Mouse (Mus musculus) embryonic facial prominence, embryonic 14.5 days (tissue): ENCODE data around the gene Smyd1. TPM values are rescaled to one million over a fixed set of nuclear protein-coding genes. Genes with fewer than 3 reads are reported as not detected.

Experiments used
- ATAC-seq: fragments of 200-750 bp; cut with Nextera tagmentation; 2 replicates; pipeline ENCODE4 v1.8.0; 2017; ENCODE audit warnings: low read depth, moderate number of reproducible peaks, moderate TSS enrichment
- DNase-seq: peaks from one replicate; pipeline ENCODE4 v3.0.0-alpha.2; 2015; ENCODE audit warnings: low spot score
- H3K27ac ChIP-seq: fragments of 300-500 bp; sonication (generic); replicated peaks from 2 replicates; pipeline ENCODE4 v1.5.1; 2014; ENCODE audit warnings: low read depth, mild to moderate bottlenecking, low read length, moderate library complexity
- H3K27me3 ChIP-seq: fragments of 300-500 bp; sonication (generic); replicated peaks from 2 replicates; pipeline ENCODE4 v1.6.1; 2014; ENCODE audit warnings: low read length; ENCODE audit not compliant: control insufficient read depth, insufficient read depth
- H3K36me3 ChIP-seq: fragments of 300-500 bp; sonication (generic); 2 replicates; pipeline ENCODE4 v1.6.1; 2014; ENCODE audit warnings: low read length, mixed read lengths; ENCODE audit not compliant: control insufficient read depth, insufficient read depth
- H3K4me1 ChIP-seq: fragments of 300-500 bp; sonication (generic); 2 replicates; pipeline ENCODE4 v1.6.1; 2014; ENCODE audit warnings: antibody characterized with exemption, low read length; ENCODE audit not compliant: control insufficient read depth, insufficient read depth
- H3K4me2 ChIP-seq: fragments of 300-500 bp; sonication (generic); 2 replicates; pipeline ENCODE4 v1.6.1; 2014; ENCODE audit warnings: low read depth, mild to moderate bottlenecking, low read length, moderate library complexity, mixed read lengths
- H3K4me3 ChIP-seq: fragments of 300-500 bp; sonication (generic); 2 replicates; pipeline ENCODE4 v1.5.1; 2014; ENCODE audit warnings: low read depth, mild to moderate bottlenecking, low read length
- H3K9ac ChIP-seq: fragments of 300-500 bp; sonication (generic); 2 replicates; pipeline ENCODE4 v1.6.1; 2014; ENCODE audit warnings: low read depth, mild to moderate bottlenecking, low read length, moderate library complexity, mixed read lengths
- H3K9me3 ChIP-seq: fragments of 300-500 bp; sonication (generic); 2 replicates; pipeline ENCODE4 v1.6.1; 2016; ENCODE audit warnings: low read length; ENCODE audit not compliant: control insufficient read depth
- WGBS: fragments of 180-500 bp; shearing (Covaris S2); extraction: QIAGEN DNeasy Blood & Tissue Kit; methylation state at CpG from one replicate; pipeline ENCODE4 v1.1.7; 2014; 5-methylcytosine and 5-hydroxymethylcytosine counted together
- microRNA-seq: library from miRNA; unstranded; fragments of <30 nt; microRNA quantifications from one replicate; pipeline ENCODE4, GENCODE M21; 2016; ENCODE audit warnings: borderline number of aligned reads
- polyA plus RNA-seq: library from polyadenylated mRNA; unstranded; fragments of >200 nt; fragmentation: Nextera tagmentation; extraction: Ambion mirVana; gene quantifications from 2 replicates; pipeline ENCODE4 v1.2.1, GENCODE M21; 2014

Smyd1 gene
- polyA plus RNA-seq, 1 experiment from 2014 or later, result 31.5 TPM

DNA sequence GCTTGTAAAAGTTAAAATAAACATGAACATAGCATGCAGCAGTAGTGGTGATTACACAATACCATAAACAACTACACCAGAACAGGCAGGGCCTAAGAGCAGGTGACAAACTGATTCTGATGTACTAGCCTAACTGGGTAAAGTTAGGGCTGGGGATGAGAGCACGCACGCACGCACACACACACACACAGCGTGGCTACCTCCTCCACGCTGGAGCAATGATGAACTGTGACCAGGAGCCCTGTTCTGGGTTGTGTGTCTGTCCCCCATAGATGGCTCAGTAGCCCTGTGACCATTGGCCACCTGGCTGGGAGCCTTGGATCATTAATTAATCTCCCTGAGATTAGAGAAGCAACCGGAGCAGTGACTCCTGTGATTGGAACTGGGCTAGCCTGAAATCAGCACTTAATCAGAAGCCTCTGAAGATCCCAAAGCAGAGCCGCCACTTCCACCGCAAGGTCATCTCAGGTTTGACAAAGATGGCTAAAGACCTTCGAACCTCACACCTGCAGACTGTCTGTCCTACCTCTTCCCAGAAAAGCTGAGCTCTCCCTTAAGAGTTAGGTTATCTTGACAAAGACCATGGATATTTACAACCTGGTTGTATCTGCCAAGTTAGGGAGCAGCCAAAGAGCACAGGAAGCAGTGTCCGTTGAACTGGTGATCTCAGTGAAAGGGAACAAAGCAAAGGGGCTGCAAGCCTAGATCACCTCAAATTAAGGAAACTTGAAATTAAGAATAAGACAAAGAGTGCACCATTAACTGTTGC lies 149.0 kb downstream of the Smyd1 start:
- no peaks in the 10 kb centered on the region for H3K4me1 ChIP-seq
- ATAC-seq (no peak), DNase-seq (no peak)
- no peaks in the 10 kb centered on the region for H3K27me3 ChIP-seq
- no peaks in the 10 kb centered on the region for H3K36me3 ChIP-seq
- no peak overlapping the region for H3K27ac ChIP-seq
- H3K9me3 ChIP-seq, result no peaks in the 10 kb centered on the region
- H3K4me2 ChIP-seq, result no peak overlapping the region
- H3K9ac ChIP-seq, result no peak overlapping the region
- no peak overlapping the region for H3K4me3 ChIP-seq
- WGBS, result 80% methylated on average over 10 of the region's 10 CpGs

DNA sequence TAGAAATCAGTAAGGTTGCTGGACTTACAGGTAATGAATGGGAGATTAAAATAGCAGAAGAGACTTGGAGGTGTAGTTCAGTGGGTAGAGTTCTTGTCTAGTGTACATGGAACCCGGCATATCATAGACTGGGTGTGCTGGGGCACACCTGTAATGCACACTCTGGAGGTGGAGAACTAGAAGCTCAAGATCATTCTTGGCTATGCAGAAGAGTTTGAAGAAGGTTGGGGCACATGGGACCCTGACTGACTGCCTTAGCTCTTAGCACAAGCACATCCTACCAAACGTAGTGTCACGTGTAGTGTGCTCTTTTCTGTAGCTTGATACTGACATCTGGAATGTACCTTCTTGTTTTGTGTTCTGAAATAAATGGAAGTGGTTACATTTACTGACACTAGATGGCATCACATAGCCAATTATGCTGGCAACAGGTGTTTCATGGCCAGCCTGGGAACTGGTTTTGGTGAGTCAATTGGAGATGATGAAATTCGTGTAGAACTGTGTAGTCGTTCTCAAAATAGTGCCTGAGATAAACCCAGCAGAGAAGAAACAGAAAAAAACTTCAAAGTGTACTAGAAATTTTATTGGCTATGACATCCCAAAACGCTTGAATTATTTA lies 155.4 kb downstream of the Smyd1 start:
- ATAC-seq (peak; percentile 57; the same call in 1 of the 2 replicates), DNase-seq (peak; percentile 75)
- Histone ChIP-seq H3K4me2 (no peak overlapping the region), H3K9ac (no peak overlapping the region), H3K27me3 (no peaks in the 10 kb centered on the region), H3K9me3 (no peaks in the 10 kb centered on the region), H3K4me1 (no peaks in the 10 kb centered on the region), H3K27ac (no peak overlapping the region), H3K4me3 (no peak overlapping the region), H3K36me3 (no peaks in the 10 kb centered on the region)
- WGBS, result 40% methylated on average over 6 of the region's 6 CpGs

DNA sequence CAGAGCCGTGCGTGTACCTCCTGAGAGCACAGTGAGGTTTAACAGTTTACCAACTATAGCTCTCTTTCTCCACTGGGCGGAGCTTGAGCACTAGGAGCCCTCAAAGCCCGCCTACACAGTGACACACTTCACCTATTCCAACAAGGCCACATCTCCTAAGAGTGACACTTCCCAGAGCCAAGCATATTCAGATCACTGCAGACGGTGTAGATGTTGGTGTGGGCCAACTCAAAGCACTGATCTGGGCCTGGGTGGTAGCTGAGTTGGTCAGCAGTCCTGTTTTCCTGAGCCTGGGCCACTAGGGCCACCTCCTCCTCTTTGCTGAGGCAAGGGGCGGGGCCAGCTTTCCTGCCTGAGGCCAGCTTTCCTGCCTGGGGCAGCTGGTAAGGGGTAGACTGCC lies 157.6 kb downstream of the Smyd1 start:
- DNase-seq, result no peak
- no peak overlapping the region for H3K4me2 ChIP-seq
- no peaks in the 10 kb centered on the region for H3K9me3 ChIP-seq
- no peak overlapping the region for H3K4me3 ChIP-seq
- no peaks in the 10 kb centered on the region for H3K36me3 ChIP-seq
- H3K27ac ChIP-seq, result no peak overlapping the region
- WGBS, result 36% methylated on average over 6 of the region's 6 CpGs
- H3K4me1 ChIP-seq, result no peaks in the 10 kb centered on the region
- ATAC-seq, result peak; percentile 22; the same call in 1 of the 2 replicates
- no peaks in the 10 kb centered on the region for H3K27me3 ChIP-seq
- no peak overlapping the region for H3K9ac ChIP-seq

Small RNA genes within 50 kb of the gene (microRNA-seq; reads per million reads assigned to microRNA genes)
- 17.9 reads per million, percentile 33 among the genes with 10 or more reads in this experiment for gene Mir8112

Other genes with a start within 250 kb of the Smyd1 start
- 7.6 and 8.1 TPM in 2 replicates for gene Thnsl2, start 177.8 kb downstream of the Smyd1 start, polyA plus RNA-seq
- not detected in 2 replicates for gene Fabp1, start 122.4 kb downstream of the Smyd1 start, polyA plus RNA-seq
- gene Krcc1, start 50.6 kb downstream of the Smyd1 start, polyA plus RNA-seq, result 47.4 and 47.5 TPM in 2 replicates
- not detected in 2 replicates for gene Cd8b1, start 555 bp upstream of the Smyd1 start, polyA plus RNA-seq
- not detected in 2 replicates for gene Cd8a, start 51.2 kb upstream of the Smyd1 start, polyA plus RNA-seq
- 8.3 and 9.6 TPM in 2 replicates for gene Rmnd5a, start 118.4 kb upstream of the Smyd1 start, polyA plus RNA-seq
- 20.7 and 21.2 TPM in 2 replicates for gene Rnf103, start 171.7 kb upstream of the Smyd1 start, polyA plus RNA-seq
- gene Chmp3, start 221.6 kb upstream of the Smyd1 start, polyA plus RNA-seq, result 69.6 and 70.3 TPM in 2 replicates